Mouse (Mus musculus): ENCODE measurements around the gene Syne1.
"Not testable (repeated sequence)": the region's sequence is repeated elsewhere in the genome, so short reads cannot be mapped to it uniquely, and the experiment has no call there.

Gene Syne1

GRCm38 (mm10) chr10:5522276-5522675 lies 29.0 kb downstream of the Syne1 start:
- in situ Hi-C loops (cut with MboI, MseI) = no loop called here

GRCm38 (mm10) chr10:5520695-5521094 lies 30.6 kb downstream of the Syne1 start:
- in situ Hi-C loops (cut with MboI, MseI) = no loop called here

- in situ Hi-C loops (cut with MboI, MseI) = loop anchor here (5.0 kb wide), 1 partner anchor 37 kb away; the partner anchor contains the start of gene Syne1
Measured at GRCm38 (mm10) chr10:5515330-5515729, 36.0 kb downstream of the Syne1 start.

- in situ Hi-C loops (cut with MboI, MseI) = no loop called here
Measured at GRCm38 (mm10) chr10:5514134-5514533, 37.1 kb downstream of the Syne1 start.

GRCm38 (mm10) chr10:5512285-5512684 lies 39.0 kb downstream of the Syne1 start:
- in situ Hi-C loops (cut with MboI, MseI) = no loop called here

- in situ Hi-C loops (cut with MboI, MseI) = no loop called here
Measured at GRCm38 (mm10) chr10:5511403-5511802, 39.9 kb downstream of the Syne1 start.

GRCm38 (mm10) chr10:5507478-5507877 lies 43.8 kb downstream of the Syne1 start:
- in situ Hi-C loops (cut with MboI, MseI) = no loop called here

- in situ Hi-C loops (cut with MboI, MseI) = no loop called here
Measured at GRCm38 (mm10) chr10:5504761-5505160, 46.5 kb downstream of the Syne1 start.

GRCm38 (mm10) chr10:5503909-5504308 lies 47.4 kb downstream of the Syne1 start:
- in situ Hi-C loops (cut with MboI, MseI) = no loop called here

GRCm38 (mm10) chr10:5499684-5500369 lies 51.5 kb downstream of the Syne1 start:
- in situ Hi-C loops (cut with MboI, MseI) = not testable (repeated sequence)

- in situ Hi-C loops (cut with MboI, MseI) = no loop called here
Measured at GRCm38 (mm10) chr10:5497859-5498258, 53.4 kb downstream of the Syne1 start.

- in situ Hi-C loops (cut with MboI, MseI) = no loop called here
Measured at GRCm38 (mm10) chr10:5491050-5491449, 60.2 kb downstream of the Syne1 start.

GRCm38 (mm10) chr10:5490029-5490428 lies 61.3 kb downstream of the Syne1 start:
- in situ Hi-C loops (cut with MboI, MseI) = no loop called here

- in situ Hi-C loops (cut with MboI, MseI) = no loop called here
Measured at GRCm38 (mm10) chr10:5488097-5488496, 63.2 kb downstream of the Syne1 start.

- in situ Hi-C loops (cut with MboI, MseI) = loop anchor here (5.0 kb wide), 1 partner anchor 71 kb away; the partner anchor contains the start of gene Syne1
Measured at GRCm38 (mm10) chr10:5480552-5481550, 70.4 kb downstream of the Syne1 start.

GRCm38 (mm10) chr10:5480097-5480496 lies 71.2 kb downstream of the Syne1 start:
- in situ Hi-C loops (cut with MboI, MseI) = loop anchor here (5.0 kb wide), 1 partner anchor 72 kb away; the partner anchor contains the start of gene Syne1

- in situ Hi-C loops (cut with MboI, MseI) = no loop called here
Measured at GRCm38 (mm10) chr10:5468638-5469037, 82.6 kb downstream of the Syne1 start.

GRCm38 (mm10) chr10:5453830-5454229 lies 97.5 kb downstream of the Syne1 start:
- in situ Hi-C loops (cut with MboI, MseI) = no loop called here

GRCm38 (mm10) chr10:5449944-5450343 lies 101.3 kb downstream of the Syne1 start:
- in situ Hi-C loops (cut with MboI, MseI) = no loop called here

- in situ Hi-C loops (cut with MboI, MseI) = no loop called here
Measured at GRCm38 (mm10) chr10:5447950-5448716, 103.1 kb downstream of the Syne1 start.

- in situ Hi-C loops (cut with MboI, MseI) = no loop called here
Measured at GRCm38 (mm10) chr10:5445313-5445712, 106.0 kb downstream of the Syne1 start.

GRCm38 (mm10) chr10:5443020-5443419 lies 108.3 kb downstream of the Syne1 start:
- in situ Hi-C loops (cut with MboI, MseI) = no loop called here

All from regulatory T cell (primary cell).